Mouse (Mus musculus): ENCODE results near the gene Hist1h2bf.
A peak's percentile ranks its signal among the peaks of the same experiment; 100 is the strongest.

GRCm38 (mm10) chr13:23582219-23583056 lies 8.4 kb upstream of the Hist1h2bf start:
- TF ChIP-seq KAT2A (conservative IDR thresholded peaks at IDR 0.05; ENCODE audit: low read depth, low read length) (no peak), JUND (IDR thresholded peaks at IDR 0.05; ENCODE audit: low read depth, low read length) (no peak), CTCF (IDR thresholded peaks at IDR 0.05 in 2 of 3, conservative IDR thresholded peaks at IDR 0.05 in 1 of 3; ENCODE audit: control insufficient read depth in 1 of 3, insufficient read depth in 1 of 3, low read depth in 2 of 3, low read length in 3 of 3, poor library complexity in 1 of 3, severe bottlenecking in 1 of 3) (no peak), MYC (IDR thresholded peaks at IDR 0.05; ENCODE audit: low read depth, low read length) (no peak), POLR2A (IDR thresholded peaks at IDR 0.05; ENCODE audit: control insufficient read depth in 1 of 2, insufficient read depth in 1 of 2, low read depth in 1 of 2, low read length in 2 of 2, poor library complexity in 1 of 2) (peak in 1 of 2 experiments; percentile 6; a peak in 1 of 4 replicates), ZMIZ1 (IDR thresholded peaks at IDR 0.05; ENCODE audit: low read depth, low read length) (no peak)

Measured in MEL (cell line).